Mouse (Mus musculus) subcutaneous adipose tissue, adult 2 months (tissue): Measurements from ENCODE around the gene Zfand5. TPM values are rescaled to one million over a fixed set of nuclear protein-coding genes. Genes with fewer than 3 reads are reported as not detected.

Experiments used
- polyA plus RNA-seq: library from polyadenylated mRNA; depleted of rRNA; stranded (reverse); fragments of >200 nt; gene quantifications from 2 replicates; pipeline ENCODE4 v1.2.3, GENCODE M21; 2012; ENCODE audit warnings: low replicate concordance; rRNA removed

The Zfand5 gene
- polyA plus RNA-seq: 13.2 and 15.0 TPM in 2 replicates

DNA sequence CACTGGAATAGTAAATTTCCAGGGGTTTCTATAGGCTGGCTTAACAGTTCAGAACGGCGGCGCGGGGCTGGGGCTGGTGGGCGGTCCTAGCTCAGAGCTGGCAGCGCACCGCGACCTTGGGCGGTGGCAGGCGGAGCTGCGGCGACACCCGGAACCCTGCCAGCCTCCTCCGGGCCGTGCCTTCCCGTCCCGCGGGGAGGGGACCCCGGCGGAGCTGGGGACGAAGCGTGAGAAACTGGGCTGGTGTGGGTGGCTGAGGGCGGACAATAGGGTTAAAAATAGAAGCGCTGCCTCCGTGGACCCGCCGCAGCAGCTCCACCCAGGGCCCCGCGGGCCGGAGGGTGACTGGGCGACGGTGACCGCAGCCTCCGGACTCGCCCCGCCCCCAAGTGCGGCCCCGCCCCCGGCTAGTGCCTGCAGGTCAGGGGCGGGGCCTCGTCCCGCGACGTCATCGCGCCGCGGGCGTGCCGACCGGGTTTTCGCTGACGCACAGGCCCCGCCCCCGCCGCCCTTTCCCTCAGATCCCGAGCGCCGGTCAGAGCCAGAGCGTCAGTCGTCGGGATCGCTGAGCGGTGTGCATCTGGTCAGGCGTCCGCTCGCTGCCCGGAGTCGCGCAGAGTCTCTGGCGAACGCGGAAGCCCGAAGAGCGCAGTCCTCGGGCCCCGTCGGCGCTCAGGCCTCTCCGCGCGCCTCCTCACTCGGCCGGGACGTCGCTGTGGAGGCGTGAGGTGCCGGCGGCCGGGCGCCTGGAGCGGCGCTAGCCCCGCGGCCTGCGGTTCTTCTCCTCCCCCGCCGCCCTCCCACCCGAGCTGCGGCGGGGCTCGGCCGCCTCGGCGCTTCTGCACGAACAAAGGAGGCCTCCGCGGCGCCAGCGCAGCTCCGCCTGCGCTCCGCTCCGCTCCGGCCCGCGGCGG, at the start of gene Zfand5:
Gene Zfand5, plus strand, starts transcription at position 538 of the 914 bp plus-strand sequence.

Other genes starting within 250 kb of the Zfand5 start
- gene Gda, start 201.2 kb downstream of the Zfand5 start, polyA plus RNA-seq: 8.5 and 18.7 TPM in 2 replicates